Mouse (Mus musculus) liver, embryonic 16.5 days (tissue): Measurements from ENCODE around the gene Rpl18. TPM values are rescaled to one million over a fixed set of nuclear protein-coding genes. Genes with fewer than 3 reads are reported as not detected.
A peak's percentile ranks its signal among the peaks of the same experiment; 100 is the strongest.

Experiments used
- ATAC-seq: fragments of 200-750 bp; cut with Nextera tagmentation; 2 replicates; pipeline ENCODE4 v1.8.0; 2017; ENCODE audit warnings: low read depth, mild to moderate bottlenecking, moderate number of reproducible peaks, moderate library complexity
- H3K27ac ChIP-seq: fragments of 300-500 bp; sonication (generic); 2 replicates; pipeline ENCODE4 v1.5.1; 2014; ENCODE audit warnings: mild to moderate bottlenecking, low read length
- H3K27me3 ChIP-seq: fragments of 300-500 bp; sonication (generic); 2 replicates; pipeline ENCODE4 v1.6.1; 2014; ENCODE audit warnings: low read depth, low read length, mixed read lengths; ENCODE audit not compliant: control insufficient read depth, insufficient read depth
- H3K36me3 ChIP-seq: fragments of 300-500 bp; sonication (generic); 2 replicates; pipeline ENCODE4 v1.6.1; 2014; ENCODE audit warnings: mild to moderate bottlenecking; ENCODE audit not compliant: control insufficient read depth, insufficient read depth
- H3K4me1 ChIP-seq: fragments of 300-500 bp; sonication (generic); 2 replicates; pipeline ENCODE4 v1.6.1; 2014; ENCODE audit warnings: low read depth, low read length, mixed read lengths; ENCODE audit not compliant: control insufficient read depth
- H3K4me2 ChIP-seq: fragments of 300-500 bp; sonication (generic); 2 replicates; pipeline ENCODE4 v1.6.1; 2014; ENCODE audit warnings: low read depth, low read length, mixed read lengths
- H3K4me3 ChIP-seq: fragments of 300-500 bp; sonication (generic); 2 replicates; pipeline ENCODE4 v1.5.1; 2014; ENCODE audit warnings: low read depth, mild to moderate bottlenecking, low read length
- H3K9ac ChIP-seq: fragments of 300-500 bp; sonication (generic); 2 replicates; pipeline ENCODE4 v1.6.1; 2014; ENCODE audit warnings: low read depth, low read length
- H3K9me3 ChIP-seq: fragments of 300-500 bp; sonication (generic); replicated peaks from 2 replicates; pipeline ENCODE4 v1.6.1; 2016; ENCODE audit warnings: low read length; ENCODE audit not compliant: control insufficient read depth
- WGBS: fragments of 180-500 bp; shearing (Covaris S2); extraction: QIAGEN DNeasy Blood & Tissue Kit; methylation state at CpG from one replicate; pipeline ENCODE4 v1.1.7; 2014; ENCODE audit not compliant: insufficient replicate concordance; 5-methylcytosine and 5-hydroxymethylcytosine counted together
- polyA plus RNA-seq: library from polyadenylated mRNA; unstranded; fragments of >200 nt; fragmentation: Nextera tagmentation; extraction: Ambion mirVana; gene quantifications from 2 replicates; pipeline ENCODE4 v1.2.1, GENCODE M21; 2015

Rpl18 gene
- polyA plus RNA-seq, 1 experiment from 2014 or later, result 460 TPM

GRCm38 (mm10) chr7:45730727-45731431 lies 15.6 kb downstream of the Rpl18 start:
- H3K27ac ChIP-seq, result no peak overlapping the region

GRCm38 (mm10) chr7:45733477-45733876 lies 18.2 kb downstream of the Rpl18 start:
- no peaks in the 10 kb centered on the region for H3K9me3 ChIP-seq
- no peak overlapping the region for H3K27ac ChIP-seq
- no peak overlapping the region for H3K4me3 ChIP-seq
- no peaks in the 10 kb centered on the region; the same call in 1 of the 2 replicates for H3K4me1 ChIP-seq
- no peaks in the 10 kb centered on the region for H3K27me3 ChIP-seq
- no peak for ATAC-seq
- H3K9ac ChIP-seq, result no peak overlapping the region
- no peaks in the 10 kb centered on the region for H3K36me3 ChIP-seq
- 53% methylated on average over 5 of the region's 5 CpGs for WGBS
- no peak overlapping the region for H3K4me2 ChIP-seq

More at GRCm38 (mm10) chr7:45730727-45731431, 15.6 kb downstream of the Rpl18 start:
- no peak for ATAC-seq
- Histone ChIP-seq H3K27me3 (no peaks in the 10 kb centered on the region), H3K4me2 (no peak overlapping the region), H3K4me1 (no peaks in the 10 kb centered on the region; the same call in 1 of the 2 replicates), H3K9me3 (no peaks in the 10 kb centered on the region), H3K9ac (no peak overlapping the region), H3K36me3 (no peaks in the 10 kb centered on the region), H3K4me3 (no peak overlapping the region)
- WGBS, result 25% methylated on average over 16 of the region's 16 CpGs

DNA sequence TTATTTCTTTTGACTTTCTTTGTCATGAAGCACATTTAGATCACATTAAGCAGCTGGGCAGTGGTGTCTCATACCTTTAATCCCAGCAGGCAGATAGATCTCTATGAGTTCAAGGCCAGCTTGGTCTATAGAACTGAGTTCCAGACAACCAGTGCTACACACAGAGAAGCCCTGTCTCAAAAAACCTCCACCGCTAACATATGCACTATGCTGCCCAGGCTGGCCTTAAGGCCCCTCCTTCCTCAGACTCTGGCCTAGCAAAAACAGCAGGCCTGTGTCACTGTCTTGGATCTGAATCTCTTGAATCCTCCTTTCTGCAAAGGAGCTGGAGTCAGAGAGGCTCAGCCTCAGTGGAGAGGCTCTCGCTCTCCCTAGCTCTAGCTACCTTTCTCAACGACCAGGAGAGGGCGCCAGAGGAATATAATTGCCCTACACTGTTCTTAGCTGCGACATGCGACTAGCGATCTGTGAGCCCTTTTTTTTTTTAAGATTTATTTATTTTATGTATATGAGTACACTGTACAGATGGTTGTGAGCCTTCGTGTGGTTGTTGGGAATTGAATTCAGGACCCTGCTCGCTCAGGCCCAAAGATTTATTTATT lies 24.0 kb downstream of the Rpl18 start:
- H3K9ac ChIP-seq, result no peak overlapping the region
- H3K27ac ChIP-seq, result no peak overlapping the region
- ATAC-seq, result peak; percentile 58; the same call in 1 of the 2 replicates
- H3K4me2 ChIP-seq, result no peak overlapping the region
- H3K4me3 ChIP-seq, result no peak overlapping the region
- no peaks in the 10 kb centered on the region for H3K4me1 ChIP-seq
- WGBS, result 7% methylated on average over 9 of the region's 9 CpGs
- no peaks in the 10 kb centered on the region for H3K9me3 ChIP-seq
- no peaks in the 10 kb centered on the region for H3K36me3 ChIP-seq
- H3K27me3 ChIP-seq, result no peaks in the 10 kb centered on the region

GRCm38 (mm10) chr7:45739820-45740219 lies 24.6 kb downstream of the Rpl18 start:
- Histone ChIP-seq H3K4me1 (no peaks in the 10 kb centered on the region), H3K27me3 (no peaks in the 10 kb centered on the region), H3K9ac (no peak overlapping the region), H3K4me3 (no peak overlapping the region), H3K4me2 (no peak overlapping the region), H3K36me3 (no peaks in the 10 kb centered on the region), H3K27ac (no peak overlapping the region), H3K9me3 (no peaks in the 10 kb centered on the region)
- WGBS, result 64% methylated on average over 10 of the region's 10 CpGs
- no peak for ATAC-seq

DNA sequence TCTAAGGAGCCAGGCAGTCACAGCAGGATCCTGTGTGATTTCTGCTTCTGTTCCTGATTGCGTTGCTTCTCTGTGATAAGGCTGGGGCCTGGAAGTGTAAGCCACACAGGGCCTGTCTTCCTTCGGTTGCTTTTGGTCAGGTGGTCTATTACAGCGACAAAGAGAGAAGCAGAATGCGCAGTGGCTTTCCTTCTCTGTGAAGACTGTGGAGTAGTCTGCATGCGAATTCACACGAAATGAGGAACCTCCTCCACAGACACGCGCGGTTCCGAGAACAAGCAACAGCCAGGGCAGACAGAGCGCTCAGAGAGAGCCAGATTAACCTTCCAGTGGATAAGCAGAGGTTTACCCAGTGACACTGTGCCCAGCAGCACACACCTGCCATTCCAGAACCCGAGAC lies 26.1 kb downstream of the Rpl18 start:
- no peak overlapping the region for H3K9ac ChIP-seq
- H3K36me3 ChIP-seq, result no peaks in the 10 kb centered on the region
- H3K9me3 ChIP-seq, result no peaks in the 10 kb centered on the region
- H3K4me1 ChIP-seq, result no peaks in the 10 kb centered on the region
- no peaks in the 10 kb centered on the region for H3K27me3 ChIP-seq
- no peak overlapping the region for H3K27ac ChIP-seq
- no peak for ATAC-seq
- 27% methylated on average over 12 of the region's 12 CpGs for WGBS
- no peak overlapping the region for H3K4me3 ChIP-seq
- H3K4me2 ChIP-seq, result no peak overlapping the region

DNA sequence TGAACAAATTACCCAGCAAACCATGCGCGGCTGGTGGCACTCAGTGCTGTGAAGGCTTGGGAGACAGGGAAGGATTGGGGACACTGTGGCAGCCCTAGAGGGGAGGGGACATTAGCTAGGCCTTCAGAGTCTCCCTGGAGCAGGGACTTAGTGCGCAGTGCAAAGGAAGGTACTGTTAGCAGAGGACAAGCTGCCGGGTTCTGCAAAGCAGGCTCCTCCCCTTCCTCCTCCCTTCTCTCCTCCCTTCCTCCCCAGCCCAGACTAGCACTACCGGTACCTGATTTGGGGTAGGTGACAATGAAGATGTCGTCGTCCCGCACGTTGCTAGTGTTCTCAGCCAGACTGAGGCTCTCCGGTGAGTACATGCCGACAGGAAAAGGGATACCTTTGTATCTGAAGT lies 26.5 kb downstream of the Rpl18 start:
- H3K9ac ChIP-seq, result no peak overlapping the region
- peak overlapping the region; percentile 1; the same call in 1 of the 2 replicates for H3K4me3 ChIP-seq
- no peaks in the 10 kb centered on the region for H3K9me3 ChIP-seq
- WGBS, result 21% methylated on average over 11 of the region's 11 CpGs
- H3K27ac ChIP-seq, result no peak overlapping the region
- no peak for ATAC-seq
- no peaks in the 10 kb centered on the region for H3K36me3 ChIP-seq
- no peaks in the 10 kb centered on the region for H3K27me3 ChIP-seq
- H3K4me1 ChIP-seq, result no peaks in the 10 kb centered on the region
- peak overlapping the region; percentile 35; the same call in 1 of the 2 replicates for H3K4me2 ChIP-seq

DNA sequence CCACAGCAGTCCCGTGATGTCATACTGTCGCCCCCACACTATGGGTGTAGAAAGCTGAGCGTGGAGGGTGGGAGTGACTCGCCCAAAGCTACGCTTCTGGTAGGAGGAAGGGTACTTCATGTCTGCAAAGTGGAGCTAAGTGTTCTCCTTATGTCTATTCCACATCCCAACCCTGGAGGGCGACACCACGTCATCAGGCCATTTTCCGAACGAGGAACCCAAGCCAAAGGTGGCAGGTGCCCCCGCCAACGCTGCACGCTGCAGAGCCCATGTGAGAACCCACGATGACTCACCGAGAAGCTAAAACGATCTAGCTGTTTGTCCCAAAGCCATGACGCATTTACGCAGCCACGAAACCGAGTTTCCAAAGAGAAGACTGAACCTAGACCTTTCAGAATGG lies 27.1 kb downstream of the Rpl18 start:
- ATAC-seq, result no peak
- Histone ChIP-seq H3K9me3 (no peaks in the 10 kb centered on the region), H3K27me3 (no peaks in the 10 kb centered on the region), H3K4me2 (peak overlapping the region; percentile 35; the same call in 1 of the 2 replicates), H3K4me3 (peak overlapping the region; percentile 1; the same call in 1 of the 2 replicates), H3K9ac (no peak overlapping the region), H3K27ac (no peak overlapping the region), H3K4me1 (no peaks in the 10 kb centered on the region), H3K36me3 (no peaks in the 10 kb centered on the region)
- 21% methylated on average over 19 of the region's 19 CpGs for WGBS

GRCm38 (mm10) chr7:45744387-45744786 lies 29.1 kb downstream of the Rpl18 start:
- Histone ChIP-seq H3K9me3 (no peaks in the 10 kb centered on the region), H3K27me3 (no peaks in the 10 kb centered on the region), H3K4me3 (no peak overlapping the region), H3K27ac (no peak overlapping the region), H3K4me2 (no peak overlapping the region), H3K36me3 (no peaks in the 10 kb centered on the region), H3K9ac (no peak overlapping the region), H3K4me1 (no peaks in the 10 kb centered on the region)
- WGBS, result 38% methylated on average over 2 of the region's 2 CpGs
- ATAC-seq, result 0 out of 2 replicates have a peak, but pooled peaks have one; percentile 24

DNA sequence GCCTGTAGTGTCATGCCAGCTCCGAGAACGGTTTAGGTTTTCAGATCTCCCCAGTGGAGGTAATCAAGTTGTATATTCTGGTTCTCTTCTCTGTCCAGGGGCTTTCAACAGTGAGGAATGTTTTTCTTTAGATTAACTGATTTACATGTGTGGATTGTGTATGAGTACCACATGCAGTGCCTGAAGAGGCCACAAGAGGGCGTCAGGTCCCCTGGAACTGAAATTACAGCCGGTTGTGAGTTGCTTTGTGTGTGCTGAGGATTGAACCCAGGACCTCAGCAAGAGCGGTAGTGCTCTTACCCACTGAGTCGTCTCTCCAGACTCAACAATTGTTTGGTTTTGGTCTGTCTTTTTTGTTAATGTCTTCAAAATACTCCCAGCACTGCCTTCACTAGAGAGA lies 31.3 kb downstream of the Rpl18 start:
- no peaks in the 10 kb centered on the region for H3K36me3 ChIP-seq
- no peak overlapping the region for H3K4me2 ChIP-seq
- H3K4me3 ChIP-seq, result no peak overlapping the region
- H3K9me3 ChIP-seq, result no peaks in the 10 kb centered on the region
- 61% methylated on average over 6 of the region's 6 CpGs for WGBS
- no peak for ATAC-seq
- H3K4me1 ChIP-seq, result no peaks in the 10 kb centered on the region
- no peak overlapping the region for H3K9ac ChIP-seq
- no peak overlapping the region for H3K27ac ChIP-seq
- H3K27me3 ChIP-seq, result no peaks in the 10 kb centered on the region
